Mouse (Mus musculus): ENCODE results near the gene Acp2.
"Not testable (repeated sequence)": the region's sequence is repeated elsewhere in the genome, so short reads cannot be mapped to it uniquely, and the experiment has no call there.

Acp2 gene

DNA sequence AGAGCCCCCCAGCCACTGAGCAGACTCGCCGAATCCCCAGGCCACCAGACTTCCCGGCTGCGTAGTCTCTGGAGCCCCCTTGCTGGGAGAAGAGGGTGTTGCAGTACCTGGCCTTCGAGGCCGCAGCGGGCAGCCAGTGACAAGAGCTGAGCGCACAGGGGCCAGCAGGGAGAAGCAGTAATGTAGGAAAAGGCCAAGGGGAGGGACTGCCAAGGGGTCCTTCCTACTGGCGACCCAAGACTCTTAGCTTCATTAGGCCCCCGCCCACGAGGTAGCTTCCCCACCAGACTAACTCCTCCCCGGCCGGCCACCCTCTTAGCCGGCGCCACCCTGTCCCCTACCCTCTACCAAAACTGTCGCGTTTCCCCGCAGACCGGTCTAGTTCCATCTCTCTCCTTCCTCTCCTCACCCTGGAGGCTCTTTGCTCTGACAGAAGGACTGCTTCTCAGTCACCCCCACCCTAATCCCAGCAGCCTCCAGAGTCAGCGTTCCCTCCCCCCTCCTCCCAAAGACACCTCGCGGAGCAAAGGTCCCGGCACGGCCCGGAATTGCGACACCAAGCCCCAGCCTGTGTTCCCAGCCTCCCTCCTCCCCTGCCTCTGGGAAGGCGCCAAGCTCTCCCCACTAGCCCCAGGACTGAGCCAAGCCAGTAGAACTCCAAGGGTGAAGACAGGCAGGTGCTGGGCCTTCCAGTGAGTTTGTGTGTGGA, 7.9 kb upstream of the Acp2 start:
- DNase-seq, result peak; percentile 78

DNA sequence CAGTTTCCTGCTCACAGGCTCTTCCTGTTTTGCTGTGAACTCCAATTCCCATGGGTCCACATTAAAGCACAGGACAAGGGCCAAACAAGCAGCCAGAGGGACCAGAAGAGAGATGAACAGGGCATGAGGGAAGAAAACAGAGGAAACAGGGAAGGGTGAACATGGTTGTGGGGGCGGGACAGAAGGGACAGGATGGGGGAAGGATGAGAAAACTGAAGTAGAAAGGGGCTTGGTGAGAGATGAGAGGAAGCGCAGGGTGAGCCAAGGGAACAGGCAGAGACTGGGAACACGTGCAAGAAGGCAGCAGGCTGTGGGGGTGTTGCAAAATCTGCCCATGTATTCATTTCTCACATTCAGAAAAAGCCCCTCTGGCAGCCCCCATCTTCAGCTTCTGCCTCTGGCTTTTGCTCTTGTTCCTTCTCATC, 6.1 kb upstream of the Acp2 start:
- DNase-seq, result no peak

DNA sequence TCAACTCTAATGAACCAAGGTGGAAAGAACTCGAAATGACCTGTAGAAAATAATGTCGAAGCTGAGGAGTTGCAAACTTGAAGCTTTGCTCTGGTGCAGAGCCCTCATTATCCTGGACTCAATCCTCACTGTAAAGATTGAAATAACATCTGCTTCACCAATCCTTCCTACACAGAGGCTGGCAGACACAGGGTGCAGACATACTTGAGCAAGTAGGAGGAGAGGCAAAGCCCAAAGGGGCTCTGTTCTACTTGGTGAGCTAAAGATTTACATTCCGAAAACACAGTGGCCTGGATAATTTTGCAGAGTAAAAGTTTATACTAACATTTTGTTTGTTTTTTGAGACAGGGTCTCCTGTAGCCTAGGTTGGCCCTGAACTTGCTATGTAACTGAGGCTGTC, 3.8 kb upstream of the Acp2 start:
- no peak for DNase-seq

DNA sequence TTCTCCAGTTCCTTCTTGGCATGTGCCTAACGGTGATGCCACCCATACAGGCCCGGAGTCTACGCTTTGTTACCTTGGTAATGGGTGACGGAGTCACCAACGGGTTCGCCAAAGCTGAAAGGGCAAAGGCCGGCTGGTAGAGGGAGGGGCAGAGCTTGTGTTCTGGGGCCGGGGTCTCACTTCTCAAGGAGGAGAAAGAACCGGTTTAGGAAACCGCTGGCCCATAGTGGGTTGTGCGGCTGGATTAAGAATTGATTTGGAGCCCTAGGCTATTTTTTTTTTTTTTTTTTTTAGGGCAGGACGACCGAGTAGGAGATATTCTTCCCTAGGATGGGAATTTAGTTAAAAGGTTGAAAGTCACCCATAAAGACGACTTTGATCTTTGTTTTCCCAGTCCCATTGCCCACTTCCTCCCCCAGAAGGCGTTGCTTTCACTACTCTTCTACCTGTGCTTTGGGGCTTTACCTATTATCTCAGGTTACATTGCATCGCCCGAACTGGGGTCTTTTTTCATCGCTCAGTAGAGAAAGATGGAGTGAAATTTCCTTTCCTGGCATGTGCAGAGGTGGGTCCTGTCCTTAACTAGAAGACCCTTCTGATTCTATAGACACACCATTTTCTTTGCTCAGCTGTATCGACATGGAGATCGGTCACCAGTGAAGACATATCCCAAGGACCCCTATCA, 429 bp downstream of the Acp2 start:
- DNase-seq, result no peak

DNA sequence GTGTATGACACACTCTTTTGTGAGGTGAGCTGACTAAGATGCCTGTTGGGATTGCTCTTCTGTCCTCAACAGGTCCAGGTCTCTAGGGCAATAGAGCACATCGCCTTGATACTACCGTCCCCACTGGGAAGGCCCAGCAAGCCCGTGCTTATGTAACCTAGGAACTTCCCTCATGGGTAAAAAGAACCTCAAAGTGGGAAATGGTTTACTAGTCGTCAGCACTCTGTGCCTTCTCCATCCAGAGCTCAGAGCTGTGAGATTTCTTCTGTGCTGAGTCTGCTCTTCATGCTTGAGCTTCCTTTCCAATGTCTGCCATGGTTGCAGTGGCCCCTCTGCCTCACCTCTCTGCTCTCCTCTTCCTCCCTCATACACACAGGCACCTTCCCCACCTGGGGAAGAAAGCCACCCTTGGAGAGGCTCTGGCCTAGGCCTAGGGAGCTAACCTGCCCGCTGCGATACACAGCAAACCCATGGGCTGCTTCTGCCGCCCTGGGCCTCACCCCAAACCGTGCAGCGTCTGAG, 3.6 kb downstream of the Acp2 start:
- no peak for DNase-seq

DNA sequence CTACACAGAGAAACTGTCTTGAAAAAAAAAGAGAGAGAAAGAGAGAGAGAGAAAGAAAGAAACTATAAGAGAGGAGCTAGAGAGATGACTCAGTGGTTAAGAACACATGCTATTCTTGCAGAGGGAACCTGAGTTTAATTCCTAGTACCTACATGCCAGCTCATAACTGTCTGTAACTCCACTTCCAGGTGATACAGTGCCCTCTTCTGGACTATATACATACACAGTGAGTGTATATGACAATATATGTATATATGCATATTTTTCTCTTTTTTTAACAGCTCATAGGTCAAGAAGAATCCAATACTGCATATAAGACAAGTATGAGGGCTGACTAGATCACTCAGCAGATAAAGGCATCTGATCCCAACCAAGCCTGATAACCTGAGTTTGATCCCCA, 10.6 kb downstream of the Acp2 start:
- DNase-seq, result no peak

DNA sequence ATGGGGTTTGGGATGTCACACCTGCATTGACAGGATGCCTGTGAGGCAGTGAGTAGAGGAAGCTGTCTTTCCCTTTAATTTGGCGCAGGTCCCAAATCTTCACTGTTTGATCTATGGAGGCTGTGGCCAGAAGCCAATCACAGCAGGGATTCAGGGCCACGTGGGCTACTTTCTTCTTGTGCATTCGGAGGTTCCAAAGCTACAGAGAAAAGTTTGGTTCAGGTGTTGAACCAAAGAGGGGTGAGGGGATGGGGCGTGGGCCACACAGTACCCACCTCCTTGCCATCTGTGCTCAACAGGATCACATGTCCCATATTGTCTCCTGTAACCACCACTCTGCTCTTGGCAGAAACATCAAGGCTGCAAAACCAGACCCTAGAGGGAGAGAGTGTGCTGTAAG, 14.3 kb downstream of the Acp2 start:
- peak; percentile 43 for DNase-seq

DNA sequence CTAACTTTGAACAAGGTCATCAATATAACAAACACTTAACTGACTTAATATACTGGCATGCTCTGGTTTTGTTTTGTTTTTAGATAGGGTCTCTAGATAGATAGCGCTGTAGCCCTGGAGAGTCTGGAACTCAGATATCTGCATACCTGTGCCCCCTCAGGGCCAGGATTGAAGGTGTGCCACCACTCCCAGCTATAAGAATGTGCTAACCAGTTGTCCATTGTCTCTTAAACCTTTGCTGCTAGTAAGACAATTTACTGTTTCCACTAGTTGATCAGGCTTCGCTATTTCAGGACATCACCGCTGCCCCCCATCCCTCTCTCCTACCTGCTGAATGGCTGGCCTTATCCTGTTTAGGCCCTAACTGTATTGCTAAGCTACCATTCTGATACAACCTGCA, 17.8 kb downstream of the Acp2 start:
- no peak for DNase-seq

DNA sequence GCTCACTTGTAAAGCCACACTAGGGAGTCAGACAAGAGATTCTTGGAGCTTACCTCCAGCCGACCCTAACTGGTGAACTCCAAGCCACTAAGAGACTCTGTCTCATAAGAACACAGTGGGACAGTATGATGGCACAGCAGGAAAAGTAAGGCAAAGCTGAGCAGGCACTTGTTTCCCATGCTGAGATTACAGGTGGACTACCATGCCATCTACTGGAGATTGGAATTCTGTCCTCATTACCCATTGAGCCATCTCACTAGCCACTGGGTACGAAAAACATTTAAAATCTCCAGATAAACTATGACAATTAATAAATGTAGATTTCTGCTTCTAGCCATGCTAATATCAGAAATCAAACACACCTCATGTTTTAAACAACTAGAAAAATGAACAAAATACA, 20.9 kb downstream of the Acp2 start:
- DNase-seq, result no peak

DNA sequence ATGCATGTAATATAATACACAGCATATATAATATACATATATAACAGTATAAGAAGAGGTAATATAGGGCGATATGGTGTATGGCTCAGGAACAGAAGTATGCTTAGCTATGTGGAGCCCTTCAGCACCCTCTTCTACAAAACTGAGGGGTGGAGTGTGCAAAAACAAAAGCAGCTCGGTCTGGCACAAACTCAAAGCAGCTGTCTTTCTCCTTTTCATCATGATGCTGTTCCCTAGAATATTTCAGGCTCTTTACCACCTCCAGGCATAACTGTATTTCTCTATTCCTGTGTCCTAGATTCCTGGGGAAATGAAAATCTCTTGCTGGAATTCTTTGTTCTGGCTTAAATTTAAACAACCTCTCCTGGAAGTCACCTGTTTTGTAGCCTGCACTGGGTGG, 27.1 kb downstream of the Acp2 start:
- no peak for DNase-seq

DNA sequence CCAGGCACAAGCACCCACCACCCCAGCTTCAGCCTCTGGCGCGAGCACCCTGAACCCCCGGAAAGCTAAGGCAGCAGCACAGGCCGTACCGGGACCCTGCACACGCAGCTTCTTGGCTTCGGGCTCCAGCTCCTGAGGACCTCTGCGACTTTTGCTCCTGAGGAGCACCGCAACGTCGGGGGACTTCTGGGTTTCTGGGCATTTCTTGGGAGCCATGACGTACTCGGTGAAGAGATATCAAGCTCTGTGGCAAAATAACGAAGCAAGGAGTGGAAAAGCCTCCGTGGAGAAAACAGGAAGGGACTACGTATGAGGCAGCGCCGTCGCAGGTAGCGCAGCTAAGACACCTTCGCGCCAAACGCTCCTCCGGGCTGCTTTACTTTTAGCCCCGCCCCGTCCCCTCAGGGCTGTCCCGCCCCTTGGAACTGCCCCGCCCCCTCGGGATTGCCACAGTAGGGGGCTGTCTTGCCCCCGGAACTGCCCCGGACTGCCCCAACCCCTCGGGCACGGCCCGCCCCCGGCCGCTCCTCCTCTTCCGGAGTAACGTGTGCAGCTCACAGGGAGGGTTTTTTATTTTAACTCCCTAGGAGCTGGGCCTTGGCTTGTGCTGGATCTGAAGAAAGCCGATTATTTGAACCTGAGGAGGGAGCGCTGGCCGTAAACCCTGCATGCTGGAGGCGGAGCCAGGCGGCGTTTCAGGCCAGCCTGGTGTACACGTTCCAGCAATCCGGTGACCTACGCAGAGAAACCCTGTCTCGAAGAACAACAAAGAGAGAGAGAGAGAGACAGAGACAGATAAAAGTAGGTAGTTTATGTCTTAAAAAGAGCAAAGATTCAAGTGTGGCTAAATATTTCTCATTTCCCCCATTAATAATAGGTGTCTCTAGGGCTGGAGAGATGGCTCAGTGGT, 34.2 kb downstream of the Acp2 start, which contains the start of gene Ddb2:
Gene Ddb2, minus strand, starts transcription at position 382 of the 910 bp plus-strand sequence.
- peak; percentile 98 for DNase-seq

DNA sequence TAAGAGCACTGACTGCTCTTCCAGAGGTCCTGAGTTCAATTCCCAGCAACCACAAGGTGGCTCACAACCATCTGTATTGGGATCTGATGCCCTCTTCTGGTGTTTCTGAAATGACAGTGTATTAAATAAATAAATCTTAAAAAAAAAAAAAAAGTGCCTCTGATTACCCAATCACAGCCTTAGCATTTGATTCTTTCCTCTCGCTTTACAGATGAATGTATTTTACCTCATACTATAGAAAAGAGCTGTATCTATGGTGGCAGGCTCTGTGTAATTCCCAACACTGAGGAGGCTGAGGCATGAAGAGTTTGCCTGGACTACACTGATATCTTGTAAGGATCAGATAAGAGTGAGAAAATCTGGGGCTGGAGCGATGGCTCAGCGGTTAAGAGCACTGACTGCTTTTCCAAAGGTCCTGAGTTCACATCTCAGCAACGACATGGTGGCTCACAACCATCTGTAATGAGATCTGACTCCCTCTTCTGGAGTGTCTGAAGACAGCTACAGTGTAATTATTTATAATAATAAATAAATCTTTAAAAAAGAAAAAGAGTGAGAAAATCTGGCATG, 34.9 kb downstream of the Acp2 start:
- not testable (repeated sequence) for DNase-seq

DNA sequence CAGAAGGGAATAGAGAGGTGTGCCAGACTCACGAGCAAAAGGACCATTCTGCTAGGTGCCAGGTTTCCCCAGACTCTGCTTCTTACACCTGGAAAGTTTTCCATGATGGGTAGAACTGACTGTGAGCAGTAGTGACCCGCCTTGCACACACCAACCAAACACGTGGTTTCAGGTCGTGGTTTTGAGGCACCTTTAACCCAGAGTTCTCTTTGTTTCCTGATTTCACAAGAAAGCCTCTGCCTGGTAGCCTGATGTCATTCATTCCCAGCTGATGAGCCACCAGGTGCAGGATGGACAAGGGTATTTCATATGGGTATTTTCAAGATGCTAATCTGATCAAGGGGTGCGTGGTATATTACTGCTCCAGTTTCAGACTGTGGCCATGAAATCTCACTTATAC, 39.9 kb downstream of the Acp2 start:
- no peak for DNase-seq

DNA sequence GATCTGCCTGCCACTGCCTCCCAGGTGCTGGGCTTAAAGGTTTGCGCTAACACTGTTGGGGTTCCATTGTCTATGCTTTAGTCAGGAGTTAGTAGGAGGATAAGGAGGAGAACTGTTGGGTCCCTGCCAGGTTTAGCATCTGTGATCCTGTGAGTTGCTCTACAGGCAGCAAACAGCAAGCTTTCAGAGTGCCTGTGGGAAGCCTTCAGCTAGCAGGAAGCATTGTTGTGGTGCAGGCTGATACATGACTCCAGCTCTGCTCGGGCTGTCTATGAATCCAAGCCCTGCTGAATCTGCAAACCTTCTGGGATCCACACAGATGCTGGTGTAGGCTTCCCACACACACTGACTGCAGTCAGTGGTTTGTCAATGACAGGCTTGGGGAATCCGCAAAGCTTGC, 40.7 kb downstream of the Acp2 start:
- DNase-seq, result no peak

DNA sequence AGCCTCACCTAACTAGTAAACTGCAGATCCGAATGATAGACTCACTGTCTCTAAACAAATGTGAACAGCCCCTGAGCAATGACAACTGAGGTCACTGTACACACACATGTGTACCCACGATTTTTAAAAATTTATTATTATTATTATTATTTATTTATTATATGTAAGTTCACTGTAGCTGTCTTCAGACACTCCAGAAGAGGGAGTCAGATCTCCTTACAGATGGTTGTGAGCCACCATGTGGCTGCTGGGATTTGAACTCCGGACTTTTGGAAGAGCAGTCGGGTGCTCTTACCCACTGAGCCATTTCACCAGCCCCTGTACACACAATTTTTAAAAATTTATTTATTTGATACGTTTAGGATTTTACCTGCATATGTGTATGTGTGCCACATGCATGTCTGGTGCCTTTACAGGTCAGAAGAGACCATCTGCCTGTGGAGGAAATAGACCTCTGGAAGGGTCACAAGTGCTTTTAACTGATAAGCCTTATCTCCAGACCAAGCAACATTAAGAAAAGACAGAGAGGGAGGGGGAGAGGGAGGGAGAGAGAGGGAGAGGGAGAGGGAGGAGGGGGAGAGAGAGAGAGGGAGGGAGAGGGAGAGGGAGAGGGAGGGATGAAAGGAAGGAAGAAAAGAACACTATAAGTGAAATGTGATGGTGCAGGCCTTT, 42.0 kb downstream of the Acp2 start:
- no peak for DNase-seq

DNA sequence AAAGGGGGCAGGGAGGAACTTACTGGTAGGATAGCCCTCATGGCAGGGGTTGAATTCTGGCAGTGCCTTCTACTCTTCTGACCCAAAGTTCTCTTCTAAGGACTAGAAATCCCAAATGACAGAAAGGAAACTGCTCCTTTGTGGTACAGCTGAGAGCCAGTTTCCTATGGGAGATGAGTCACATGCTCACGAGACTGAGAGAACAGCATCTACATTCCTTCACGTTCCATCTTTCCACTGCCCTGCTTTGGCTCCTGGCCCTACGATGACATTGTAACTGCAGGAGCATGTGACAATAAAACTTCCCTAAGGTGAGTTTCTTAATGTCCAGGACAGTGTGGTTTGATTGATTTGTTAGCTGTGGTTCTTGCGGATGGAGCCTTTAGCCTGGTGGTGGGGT, 45.7 kb downstream of the Acp2 start:
- no peak for DNase-seq

DNA sequence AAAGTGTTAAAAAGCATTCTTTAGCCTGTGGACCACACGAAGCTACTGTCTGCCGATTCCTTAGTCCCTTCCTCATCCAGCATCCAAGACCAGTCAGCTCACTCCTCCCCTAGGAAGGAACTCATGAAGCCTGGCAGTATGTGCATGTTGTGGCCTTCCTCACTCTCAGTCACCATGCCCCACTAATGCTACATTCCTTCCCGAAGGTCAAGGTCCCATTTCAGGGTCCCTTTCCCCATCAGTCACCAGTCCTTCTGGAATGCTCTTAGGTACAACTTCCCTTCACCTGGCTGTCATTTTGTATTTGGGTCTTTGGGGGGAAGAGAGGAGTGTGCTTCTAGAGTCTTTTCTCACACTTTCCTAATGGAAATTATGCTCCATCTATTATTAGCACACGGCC, 49.3 kb downstream of the Acp2 start:
- no peak for DNase-seq

DNA sequence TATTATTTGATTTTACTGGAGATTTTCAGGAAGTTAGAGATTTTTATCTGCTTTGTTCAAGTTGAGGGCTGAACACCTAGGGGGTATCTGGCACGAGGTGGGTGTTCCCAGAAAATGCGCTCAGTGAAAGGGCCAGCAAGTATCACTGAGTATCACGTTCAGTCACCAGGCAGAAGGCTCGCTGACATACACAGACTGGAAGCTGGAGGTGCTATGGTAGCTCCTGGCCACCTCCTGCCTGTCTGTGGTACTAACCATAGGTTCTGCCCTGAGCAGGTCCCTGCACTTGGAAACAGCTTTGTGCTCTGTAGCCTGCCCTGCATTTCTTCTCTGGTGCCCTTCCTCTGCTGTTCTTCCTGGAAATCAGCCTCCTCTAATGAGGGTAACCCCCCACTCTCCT, 49.8 kb downstream of the Acp2 start:
- no peak for DNase-seq

DNA sequence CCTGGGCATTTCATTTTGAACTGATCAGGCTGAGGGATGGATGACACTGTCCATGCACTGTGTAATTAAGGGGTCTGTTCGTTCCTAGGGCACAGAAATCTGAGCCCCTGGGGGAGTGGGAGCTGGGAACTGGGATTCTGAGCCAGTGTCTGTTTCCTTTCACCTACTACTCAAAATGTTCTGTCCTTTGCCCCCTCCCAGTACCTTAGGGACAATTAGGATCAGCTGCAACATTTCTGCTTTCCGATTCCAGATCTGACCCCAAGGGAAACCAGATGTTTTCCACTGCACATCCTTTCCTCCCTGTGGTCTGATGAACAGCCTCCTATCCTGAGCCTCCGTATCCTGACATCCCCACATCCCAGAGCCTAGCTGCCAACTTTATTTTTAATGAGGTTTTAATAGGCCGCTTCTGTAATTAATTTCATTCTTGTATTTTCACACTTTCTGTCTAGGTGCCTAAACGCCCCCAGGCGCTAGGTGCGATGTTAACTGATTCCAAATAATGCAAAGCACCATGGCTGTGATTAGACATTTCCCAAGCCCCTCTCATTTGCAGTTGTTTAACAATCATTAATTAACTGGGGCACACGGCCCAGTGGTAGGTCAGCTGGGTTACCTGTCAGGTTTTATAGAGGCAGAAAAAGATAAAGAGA, 52.2 kb downstream of the Acp2 start:
- DNase-seq, result no peak

DNA sequence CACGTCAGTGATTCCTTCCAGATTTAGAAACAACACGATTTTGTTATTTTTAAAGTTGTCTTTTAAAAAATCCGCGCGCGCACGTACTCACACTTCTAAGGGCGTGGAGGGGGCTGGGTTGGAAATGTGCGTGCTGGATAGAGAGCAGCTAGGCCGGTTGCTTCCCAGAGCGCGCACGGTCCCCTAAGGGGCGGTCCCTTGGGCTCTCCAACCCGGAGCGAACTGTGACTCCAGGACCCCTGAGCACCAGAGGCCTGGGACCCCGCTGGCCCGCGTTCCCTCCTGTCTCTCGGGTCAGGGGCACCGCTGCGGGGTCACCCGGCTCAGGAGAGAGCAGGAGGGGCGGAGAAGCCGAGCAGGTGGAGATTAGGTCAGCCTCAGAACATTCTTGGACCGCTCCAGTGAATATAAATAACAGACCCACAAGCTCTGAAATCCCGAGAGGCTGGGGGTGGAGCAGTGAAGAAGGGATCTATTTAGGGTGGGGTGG, 53.0 kb downstream of the Acp2 start, which contains the start of gene Pacsin3:
Gene Pacsin3, plus strand, starts transcription at position 294 of the 490 bp plus-strand sequence.
- peak; percentile 33 for DNase-seq

All from thymus, postnatal 4 days (tissue).